8 mouse cellular contexts compared by ENCODE assay signal in the genomic region with DNA sequence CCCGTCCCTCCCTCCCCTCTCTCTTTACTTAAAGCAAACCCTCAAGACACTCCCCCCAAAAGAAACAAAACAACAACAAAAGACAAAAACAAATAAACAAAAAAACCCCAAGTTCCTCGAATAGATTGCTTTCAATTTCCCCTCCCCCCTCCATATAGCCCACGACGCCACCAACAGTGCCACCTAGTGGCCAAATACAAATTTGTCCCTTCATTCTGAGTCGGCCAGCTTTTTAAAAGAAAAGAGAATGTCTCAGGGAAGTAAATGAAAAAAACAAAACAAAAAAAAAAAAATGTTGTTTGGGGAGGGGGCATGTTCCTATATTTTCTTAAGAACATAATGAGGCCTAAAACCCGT.
DNase-seq lines count a peak whose midpoint lies in the region; ATAC-seq and TF ChIP-seq lines count a peak whose summit lies in the region.

No protein-coding gene starts in this region.

- no peak overlapping the region for H3K27ac ChIP-seq in embryonic facial prominence, embryonic 15.5 days (replicated peaks)
- H3K27ac ChIP-seq in hindbrain, embryonic 10.5 days, result peak overlapping the region; percentile 85
- H3K27ac ChIP-seq in midbrain, embryonic 11.5 days (ENCODE audit: low read depth, low read length), result no peak overlapping the region
- H3K27ac ChIP-seq in testis, adult 2 months (ENCODE audit: control insufficient read depth, insufficient read depth, low read depth, low read length), result no peak overlapping the region

- H3K9ac ChIP-seq in embryonic facial prominence, embryonic 15.5 days, result no peak overlapping the region
- H3K9ac ChIP-seq in midbrain, embryonic 11.5 days (ENCODE audit: low read length), result peak overlapping the region; percentile 58

- no peaks in the 10 kb centered on the region for H3K36me3 ChIP-seq in embryonic facial prominence, embryonic 15.5 days
- no peaks in the 10 kb centered on the region for H3K36me3 ChIP-seq in hindbrain, embryonic 10.5 days
- H3K36me3 ChIP-seq in midbrain, embryonic 11.5 days (ENCODE audit: control insufficient read depth, insufficient read depth, low read length), result no peaks in the 10 kb centered on the region
- H3K36me3 ChIP-seq in testis, adult 2 months (ENCODE audit: control insufficient read depth, insufficient read depth, low read length), result no peaks in the 10 kb centered on the region

- peak overlapping the region; percentile 35 for H3K4me3 ChIP-seq in embryonic facial prominence, embryonic 15.5 days (replicated peaks)
- H3K4me3 ChIP-seq in hindbrain, embryonic 10.5 days, result peak overlapping the region; percentile 51
- peak overlapping the region; percentile 27 for H3K4me3 ChIP-seq in midbrain, embryonic 11.5 days (ENCODE audit: low read depth, low read length)
- H3K4me3 ChIP-seq in testis, adult 2 months (ENCODE audit: control insufficient read depth, low read depth, low read length), result peak overlapping the region; percentile 46

- intact Hi-C loops in left cerebral cortex, postnatal 36 days (cut with DNase I), result loop anchor here (5.0 to 10.0 kb wide), 4 partner anchors 257 to 530 kb away; a partner anchor contains a TSS
- intact Hi-C loops in left cerebral cortex, postnatal 14 days (cut with DNase I), result loop anchor here (2.0 to 10.0 kb wide), 3 partner anchors 340 to 530 kb away; a partner anchor contains a TSS

- no peaks in the 10 kb centered on the region for H3K9me3 ChIP-seq in embryonic facial prominence, embryonic 15.5 days (replicated peaks)
- no peaks in the 10 kb centered on the region for H3K9me3 ChIP-seq in hindbrain, embryonic 10.5 days
- H3K9me3 ChIP-seq in midbrain, embryonic 11.5 days (ENCODE audit: control insufficient read depth, low read length), result no peaks in the 10 kb centered on the region

- peaks cover 23% of the 10 kb centered on the region for H3K27me3 ChIP-seq in embryonic facial prominence, embryonic 15.5 days
- H3K27me3 ChIP-seq in hindbrain, embryonic 10.5 days (ENCODE audit: insufficient read depth, poor library complexity, severe bottlenecking), result peaks cover 50% of the 10 kb centered on the region
- H3K27me3 ChIP-seq in midbrain, embryonic 11.5 days (ENCODE audit: control insufficient read depth, insufficient read depth, low read length), result no peaks in the 10 kb centered on the region
- no peaks in the 10 kb centered on the region for H3K27me3 ChIP-seq in testis, adult 2 months (ENCODE audit: control insufficient read depth, insufficient read depth, low read length)

- WGBS in embryonic facial prominence, embryonic 15.5 days, result 0% methylated on average over 6 of the region's 6 CpGs
- 2% methylated on average over 6 of the region's 6 CpGs for WGBS in hindbrain, embryonic 10.5 days
- 1% methylated on average over 6 of the region's 6 CpGs for WGBS in midbrain, embryonic 11.5 days

- H3K4me1 ChIP-seq in embryonic facial prominence, embryonic 15.5 days, result peaks cover 6% of the 10 kb centered on the region
- peaks cover 8% of the 10 kb centered on the region for H3K4me1 ChIP-seq in hindbrain, embryonic 10.5 days (replicated peaks)
- H3K4me1 ChIP-seq in midbrain, embryonic 11.5 days (ENCODE audit: control insufficient read depth, insufficient read depth, low read length), result no peaks in the 10 kb centered on the region; the same call in 1 of the 2 replicates
- no peaks in the 10 kb centered on the region for H3K4me1 ChIP-seq in testis, adult 2 months (ENCODE audit: control insufficient read depth, insufficient read depth, low read length)

- H3K4me2 ChIP-seq in embryonic facial prominence, embryonic 15.5 days (replicated peaks), result peak overlapping the region; percentile 68
- H3K4me2 ChIP-seq in midbrain, embryonic 11.5 days, result peak overlapping the region; percentile 63

- TF ChIP-seq CTCF in testis, adult 2 months (IDR thresholded peaks at IDR 0.05; ENCODE audit: control insufficient read depth, insufficient read depth, insufficient replicate concordance, low read depth, low read length), result peak; percentile 56; the same call in 1 of the 2 replicates

- DNase-seq in left cerebral cortex, adult 11 months (ENCODE audit: low spot score), result peak; percentile 11
- DNase-seq in left cerebral cortex, postnatal 36 days (ENCODE audit: low spot score in 2 of 2), result no peak
- DNase-seq in adrenal gland, postnatal 14 days, result peak; percentile 73
- peak; percentile 52 for DNase-seq in hindbrain, embryonic 10.5 days (ENCODE audit: low spot score)
- DNase-seq in left cerebral cortex, postnatal 14 days (ENCODE audit: low spot score in 2 of 2), result peak; percentile 57 to 66
- peak; percentile 97 for DNase-seq in midbrain, embryonic 11.5 days (ENCODE audit: low spot score, missing footprints)

- no peak for ATAC-seq in embryonic facial prominence, embryonic 15.5 days (ENCODE audit: insufficient number of reproducible peaks, low FRiP score, low TSS enrichment, low read depth)
- ATAC-seq in midbrain, embryonic 11.5 days (ENCODE audit: low FRiP score), result peak; percentile 48; the same call in 1 of the 2 replicates

- no peak for TF ChIP-seq POLR2A in testis, adult 2 months (IDR thresholded peaks at IDR 0.05; ENCODE audit: control insufficient read depth, low read depth, low read length)

Comparison
In these comparisons a context has a peak if more than half of its experiments do, and no peak if none do; other contexts are left out.
1. DNase-seq: peak in left cerebral cortex, adult 11 months (single experiment), adrenal gland, postnatal 14 days (single experiment), hindbrain, embryonic 10.5 days (single experiment), left cerebral cortex, postnatal 14 days (2 of 2) and midbrain, embryonic 11.5 days (single experiment); none in left cerebral cortex, postnatal 36 days (0 of 2).
2. Peak in every context shown above with its lines, with median percentiles within 50 percentile points of each other: H3K4me3 ChIP-seq.